Mouse (Mus musculus) heart, embryonic 13.5 days (tissue): ENCODE data around the gene Praf2. TPM values are rescaled to one million over a fixed set of nuclear protein-coding genes. Genes with fewer than 3 reads are reported as not detected.
A peak's percentile ranks its signal among the peaks of the same experiment; 100 is the strongest.
"Not testable (repeated sequence)": the region's sequence is repeated elsewhere in the genome, so short reads cannot be mapped to it uniquely, and the experiment has no call there.

Experiments used
- ATAC-seq: fragments of 200-750 bp; cut with Nextera tagmentation; 2 replicates; pipeline ENCODE4 v1.8.0; 2017; ENCODE audit warnings: moderate TSS enrichment; ENCODE audit not compliant: insufficient number of reproducible peaks, low FRiP score, low TSS enrichment; ENCODE audit errors: extremely low read depth
- H3K27ac ChIP-seq: fragments of 300-500 bp; sonication (generic); replicated peaks from 2 replicates; pipeline ENCODE4 v1.5.1; 2015; ENCODE audit warnings: moderate library complexity, mild to moderate bottlenecking, inconsistent platforms
- H3K27me3 ChIP-seq: fragments of 300-500 bp; sonication (generic); replicated peaks from 2 replicates; pipeline ENCODE4 v1.6.1; 2015; ENCODE audit warnings: mild to moderate bottlenecking, inconsistent platforms
- H3K36me3 ChIP-seq: fragments of 300-500 bp; sonication (generic); 2 replicates; pipeline ENCODE4 v1.6.1; 2015; ENCODE audit warnings: mild to moderate bottlenecking, inconsistent platforms
- H3K4me1 ChIP-seq: fragments of 300-500 bp; sonication (generic); 2 replicates; pipeline ENCODE4 v1.6.1; 2015; ENCODE audit warnings: inconsistent platforms
- H3K4me2 ChIP-seq: fragments of 300-500 bp; sonication (generic); 2 replicates; pipeline ENCODE4 v1.6.1; 2015; ENCODE audit warnings: inconsistent platforms, mild to moderate bottlenecking, moderate library complexity
- H3K4me3 ChIP-seq: fragments of 300-500 bp; sonication (generic); 2 replicates; pipeline ENCODE4 v1.5.1; 2015; ENCODE audit warnings: moderate library complexity, mild to moderate bottlenecking, inconsistent platforms
- H3K9ac ChIP-seq: fragments of 300-500 bp; sonication (generic); 2 replicates; pipeline ENCODE4 v1.6.1; 2015; ENCODE audit warnings: inconsistent platforms, mild to moderate bottlenecking, moderate library complexity
- H3K9me3 ChIP-seq: fragments of 300-500 bp; sonication (generic); 2 replicates; pipeline ENCODE4 v1.6.1; 2016; ENCODE audit warnings: inconsistent platforms
- WGBS: fragments of 180-500 bp; shearing (Covaris S2); methylation state at CpG from one replicate; pipeline ENCODE4 v1.1.7; 2015; ENCODE audit warnings: mixed read lengths; 5-methylcytosine and 5-hydroxymethylcytosine counted together
- polyA plus RNA-seq: library from polyadenylated mRNA; unstranded; fragments of >200 nt; fragmentation: Nextera tagmentation; extraction: Ambion mirVana; gene quantifications from 2 replicates; pipeline ENCODE4 v1.2.1, GENCODE M21; 2015

Gene Praf2
- 42.4 and 42.5 TPM in 2 replicates for polyA plus RNA-seq

- Histone ChIP-seq H3K9ac (peak within 1 kb of the TSS; percentile 78), H3K36me3 (peaks cover 30% of the 10 kb centered on the region), H3K4me3 (peak within 1 kb of the TSS; percentile 58), H3K9me3 (no peaks in the 10 kb centered on the region), H3K27me3 (no peaks in the 10 kb centered on the region), H3K27ac (peak within 1 kb of the TSS; percentile 54), H3K4me2 (peak within 1 kb of the TSS; percentile 69), H3K4me1 (peaks cover 9% of the 10 kb centered on the region; the same call in 1 of the 2 replicates)
- ATAC-seq: peak; percentile 71
- 17% methylated on average over 42 of the region's 42 CpGs for WGBS
Observed at GRCm38 (mm10) chrX:7728215-7728921, at the start of gene Praf2. Gene Praf2 (plus strand): TSS chrX:7728439.

- WGBS: 40% methylated on average over 3 of the region's 3 CpGs
- H3K4me1 ChIP-seq: no peaks in the 10 kb centered on the region
- no peak overlapping the region for H3K27ac ChIP-seq
- H3K4me3 ChIP-seq: no peak overlapping the region
- no peaks in the 10 kb centered on the region for H3K36me3 ChIP-seq
- no peaks in the 10 kb centered on the region for H3K9me3 ChIP-seq
- no peaks in the 10 kb centered on the region for H3K27me3 ChIP-seq
- H3K4me2 ChIP-seq: no peak overlapping the region
- H3K9ac ChIP-seq: no peak overlapping the region
- ATAC-seq: no peak
Observed at GRCm38 (mm10) chrX:7678986-7679385, 49.3 kb upstream of the Praf2 start.

GRCm38 (mm10) chrX:7679405-7680056 is 48.7 kb upstream of the Praf2 start:
- Histone ChIP-seq H3K27ac (no peak overlapping the region; the same call in 1 of the 2 replicates), H3K4me2 (peak overlapping the region; percentile 69), H3K4me1 (no peaks in the 10 kb centered on the region), H3K9ac (peak overlapping the region; percentile 66), H3K4me3 (peak overlapping the region; percentile 45), H3K27me3 (no peaks in the 10 kb centered on the region), H3K9me3 (no peaks in the 10 kb centered on the region), H3K36me3 (no peaks in the 10 kb centered on the region)
- peak; percentile 80; the same call in 1 of the 2 replicates for ATAC-seq
- WGBS: 13% methylated on average over 27 of the region's 27 CpGs

- Histone ChIP-seq H3K9ac (peak overlapping the region; percentile 66), H3K9me3 (no peaks in the 10 kb centered on the region), H3K4me2 (peak overlapping the region; percentile 69), H3K4me1 (no peaks in the 10 kb centered on the region), H3K27ac (no peak overlapping the region), H3K36me3 (no peaks in the 10 kb centered on the region), H3K27me3 (no peaks in the 10 kb centered on the region), H3K4me3 (peak overlapping the region; percentile 45)
- no peak for ATAC-seq
- WGBS: 18% methylated on average over 12 of the region's 12 CpGs
Observed at GRCm38 (mm10) chrX:7680057-7680412, 48.2 kb upstream of the Praf2 start.

GRCm38 (mm10) chrX:7680864-7681263 is 47.4 kb upstream of the Praf2 start, which contains the start of gene Magix:
Gene Magix (minus strand): TSS chrX:7681251.
- Histone ChIP-seq H3K4me3 (peak within 1 kb of the TSS; percentile 45), H3K27ac (no peak within 1 kb of the TSS), H3K4me2 (peak within 1 kb of the TSS; percentile 69), H3K4me1 (no peaks in the 10 kb centered on the region), H3K9ac (peak within 1 kb of the TSS; percentile 66), H3K9me3 (no peaks in the 10 kb centered on the region), H3K36me3 (no peaks in the 10 kb centered on the region), H3K27me3 (0 out of 2 replicates have a peak, but pooled peaks cover 5% of the 10 kb centered on the region)
- WGBS: 62% methylated on average over 14 of the region's 14 CpGs
- ATAC-seq: no peak

- ATAC-seq: no peak
- no peaks in the 10 kb centered on the region for H3K36me3 ChIP-seq
- H3K4me1 ChIP-seq: no peaks in the 10 kb centered on the region
- no peak overlapping the region for H3K4me2 ChIP-seq
- H3K4me3 ChIP-seq: no peak overlapping the region
- 0 out of 2 replicates have a peak, but pooled peaks cover 10% of the 10 kb centered on the region for H3K27me3 ChIP-seq
- 72% methylated on average over 2 of the region's 2 CpGs for WGBS
- no peaks in the 10 kb centered on the region for H3K9me3 ChIP-seq
- no peak overlapping the region for H3K9ac ChIP-seq
- H3K27ac ChIP-seq: no peak overlapping the region
Observed at GRCm38 (mm10) chrX:7688321-7688720, 39.9 kb upstream of the Praf2 start.

GRCm38 (mm10) chrX:7690486-7690885 is 37.8 kb upstream of the Praf2 start:
- Histone ChIP-seq H3K4me1 (no peaks in the 10 kb centered on the region), H3K4me2 (no peak overlapping the region), H3K27me3 (0 out of 2 replicates have a peak, but pooled peaks cover 7% of the 10 kb centered on the region), H3K27ac (no peak overlapping the region), H3K36me3 (no peaks in the 10 kb centered on the region), H3K9me3 (no peaks in the 10 kb centered on the region), H3K9ac (no peak overlapping the region), H3K4me3 (no peak overlapping the region)
- no peak for ATAC-seq
- 54% methylated on average over 3 of the region's 3 CpGs for WGBS

- Histone ChIP-seq H3K9ac (no peak overlapping the region), H3K4me3 (no peak overlapping the region), H3K27me3 (0 out of 2 replicates have a peak, but pooled peaks cover 5% of the 10 kb centered on the region), H3K36me3 (no peaks in the 10 kb centered on the region), H3K4me2 (no peak overlapping the region), H3K9me3 (no peaks in the 10 kb centered on the region), H3K4me1 (no peaks in the 10 kb centered on the region), H3K27ac (no peak overlapping the region)
- WGBS: 31% methylated on average over 4 of the region's 4 CpGs
- ATAC-seq: no peak
Observed at GRCm38 (mm10) chrX:7692862-7693261, 35.4 kb upstream of the Praf2 start.

GRCm38 (mm10) chrX:7696520-7696919 is 31.7 kb upstream of the Praf2 start:
- no peaks in the 10 kb centered on the region for H3K9me3 ChIP-seq
- no peaks in the 10 kb centered on the region; the same call in 1 of the 2 replicates for H3K4me1 ChIP-seq
- H3K9ac ChIP-seq: no peak overlapping the region
- no peaks in the 10 kb centered on the region for H3K27me3 ChIP-seq
- 38% methylated on average over 6 of the region's 6 CpGs for WGBS
- H3K36me3 ChIP-seq: peaks cover 27% of the 10 kb centered on the region
- no peak overlapping the region for H3K27ac ChIP-seq
- H3K4me2 ChIP-seq: peak overlapping the region; percentile 59
- no peak for ATAC-seq
- peak overlapping the region; percentile 67 for H3K4me3 ChIP-seq

- Histone ChIP-seq H3K9ac (peak within 1 kb of the TSS; percentile 84), H3K27ac (peak within 1 kb of the TSS; percentile 59), H3K4me1 (no peaks in the 10 kb centered on the region; the same call in 1 of the 2 replicates), H3K9me3 (no peaks in the 10 kb centered on the region), H3K36me3 (peaks cover 32% of the 10 kb centered on the region), H3K4me3 (peak within 1 kb of the TSS; percentile 67), H3K27me3 (no peaks in the 10 kb centered on the region), H3K4me2 (peak within 1 kb of the TSS; percentile 72)
- 4% methylated on average over 33 of the region's 33 CpGs for WGBS
- ATAC-seq: peak; percentile 89; the same call in 1 of the 2 replicates
Observed at GRCm38 (mm10) chrX:7696954-7697381, 31.3 kb upstream of the Praf2 start, which contains the start of gene Gpkow. Gene Gpkow (plus strand): TSS chrX:7697131.

- Histone ChIP-seq H3K4me3 (peak overlapping the region; percentile 46), H3K36me3 (peaks cover 12% of the 10 kb centered on the region), H3K27ac (0 out of 2 replicates have a peak overlapping the region, but pooled peaks have one; percentile 8), H3K4me2 (peak overlapping the region; percentile 65), H3K9ac (peak overlapping the region; percentile 75)
- not testable (repeated sequence) for H3K9me3 ChIP-seq, ATAC-seq, H3K27me3 ChIP-seq, H3K4me1 ChIP-seq
- WGBS: 17% methylated on average over 5 of the region's 12 CpGs
Observed at GRCm38 (mm10) chrX:7713764-7714134, 14.5 kb upstream of the Praf2 start.
